ENCODE assay signal across 28 mouse cellular contexts in the genomic region with DNA sequence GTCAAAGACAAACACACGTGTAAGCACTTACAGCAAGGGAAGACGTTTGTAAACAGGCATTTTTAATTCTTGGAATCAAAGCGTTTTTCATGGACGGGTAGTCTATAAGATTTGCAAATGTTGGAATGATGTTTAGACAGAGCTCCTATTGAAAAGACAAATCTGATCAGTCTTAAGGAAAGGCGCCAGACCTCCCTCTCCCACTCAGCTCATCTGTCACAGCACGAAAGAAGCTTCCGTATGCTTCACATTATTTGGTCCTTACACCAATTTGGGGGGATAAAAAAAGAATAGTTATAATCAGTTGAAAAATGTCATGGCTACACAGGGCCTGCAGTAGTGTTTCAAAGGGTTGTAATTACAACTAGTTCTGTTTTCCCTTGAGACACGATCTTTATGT. TPM values are rescaled to one million over a fixed set of nuclear protein-coding genes. Genes with fewer than 3 reads are reported as not detected.
DNase-seq lines count a peak whose midpoint lies in the region; ATAC-seq lines count a peak whose summit lies in the region.
"Had no signal": no experiment of that assay in that cellular context is flagged by ENCODE, and none has a peak within 500 bp of the region (broad histone marks: within the 10 kb centered on the region; RNA-seq: fewer than 3 reads in every experiment).

No protein-coding gene starts in this region.

- 87% methylated on average over 8 of the region's 8 CpGs for WGBS in forebrain, embryonic 12.5 days

- peak; percentile 18 for DNase-seq in layer of hippocampus, adult 11-12 months (ENCODE audit: low spot score)
- DNase-seq in layer of hippocampus, postnatal 25 days (ENCODE audit: extremely low spot score in 1 of 2, low spot score in 1 of 2), result no peak
- peak; percentile 24 for DNase-seq in layer of hippocampus, adult 9-10 months (ENCODE audit: low spot score)
- no peak for DNase-seq in layer of hippocampus, postnatal 36 days
- DNase-seq in layer of hippocampus, adult 9-11 months, result peak; percentile 28
- DNase-seq: adrenal gland, adult 8-10 months; adrenal gland, postnatal 14 days; adrenal gland, postnatal 36 days; cerebellum, adult 11 months; cerebellum, adult 18-20 months; cerebellum, adult 8-10 months; cerebellum, adult 9-11 months; cerebellum, postnatal 14 days; cerebellum, postnatal 36 days; embryo, embryonic 11 days; forebrain, postnatal 0 days had no signal

- H3K4me1 ChIP-seq in forebrain, embryonic 12.5 days, result no peaks in the 10 kb centered on the region
- H3K4me1 ChIP-seq: embryonic facial prominence, embryonic 13.5 days; embryonic facial prominence, embryonic 15.5 days; forebrain, embryonic 10.5 days; forebrain, embryonic 13.5 days; forebrain, embryonic 15.5 days had no signal

- H3K36me3 ChIP-seq in forebrain, embryonic 12.5 days (replicated peaks), result peaks cover 74% of the 10 kb centered on the region

- no peak overlapping the region for H3K27ac ChIP-seq in forebrain, embryonic 12.5 days
- H3K27ac ChIP-seq: embryonic facial prominence, embryonic 13.5 days; embryonic facial prominence, embryonic 15.5 days; forebrain, embryonic 10.5 days; forebrain, embryonic 13.5 days; forebrain, embryonic 15.5 days had no signal

- no peak overlapping the region for H3K4me2 ChIP-seq in forebrain, embryonic 12.5 days
- H3K4me2 ChIP-seq: embryonic facial prominence, embryonic 13.5 days; embryonic facial prominence, embryonic 15.5 days; forebrain, embryonic 13.5 days; forebrain, embryonic 15.5 days had no signal

- H3K9me3 ChIP-seq in forebrain, embryonic 12.5 days, result no peaks in the 10 kb centered on the region
- H3K9me3 ChIP-seq: embryonic facial prominence, embryonic 13.5 days; embryonic facial prominence, embryonic 15.5 days; forebrain, embryonic 10.5 days; forebrain, embryonic 13.5 days; forebrain, embryonic 15.5 days had no signal

- H3K4me3 ChIP-seq in forebrain, embryonic 12.5 days (replicated peaks), result no peak overlapping the region
- H3K4me3 ChIP-seq: embryonic facial prominence, embryonic 13.5 days; embryonic facial prominence, embryonic 15.5 days; erythroblast, embryonic 14.5 days; forebrain, embryonic 10.5 days; forebrain, embryonic 13.5 days; forebrain, embryonic 15.5 days had no signal

- ATAC-seq in forebrain, embryonic 12.5 days (ENCODE audit: low FRiP score), result no peak
- no peak for ATAC-seq in activated CD4-positive, CD25-positive, alpha-beta regulatory T cell, adult 4 months
- ATAC-seq: forebrain, embryonic 13.5 days; forebrain, embryonic 15.5 days; forebrain, postnatal 0 days had no signal

- no peak overlapping the region for H3K9ac ChIP-seq in forebrain, embryonic 12.5 days
- H3K9ac ChIP-seq: embryonic facial prominence, embryonic 13.5 days; embryonic facial prominence, embryonic 15.5 days; forebrain, embryonic 13.5 days; forebrain, embryonic 15.5 days; forebrain, postnatal 0 days had no signal

- no peaks in the 10 kb centered on the region for H3K27me3 ChIP-seq in forebrain, embryonic 12.5 days
- H3K27me3 ChIP-seq: embryonic facial prominence, embryonic 13.5 days; embryonic facial prominence, embryonic 15.5 days; forebrain, embryonic 13.5 days; forebrain, embryonic 15.5 days had no signal

RNA-seq across cellular contexts. Expression of a gene that starts 31.9 kb away (rescaled TPM):
- total RNA-seq in layer of hippocampus, postnatal 25 days (2021), result 1 to 10 TPM; 3.7 TPM
- 1 to 10 TPM; 3.2 to 3.9 TPM for total RNA-seq in layer of hippocampus, postnatal 36 days (2021)
- polyA plus RNA-seq in forebrain, embryonic 12.5 days (2016; fragmentation: Nextera tagmentation; extraction: Ambion mirVana), result 0.40 and 0.57 TPM in 2 replicates
- under 1 TPM in 1 of 2 experiments, not detected in 1; 0.29 TPM for polyA plus RNA-seq in activated CD4-positive, CD25-positive, alpha-beta regulatory T cell, adult 4 months (2017; shearing (Covaris generic))
- total RNA-seq: adrenal gland, adult 18-20 months; common myeloid progenitor, adult 5-6 weeks; ES-E14; MEL had no signal
- polyA plus RNA-seq: embryonic facial prominence, embryonic 13.5 days; erythroblast, embryonic 14.5 days had no signal

RNA-seq across cellular contexts. Expression of a gene that starts 33.2 kb away (rescaled TPM):
- 10 to 100 TPM; 23.4 to 28.5 TPM for total RNA-seq in layer of hippocampus, postnatal 25 days (2021)
- total RNA-seq in layer of hippocampus, postnatal 36 days (2021), result 10 to 100 TPM; 27.2 to 28.0 TPM
- polyA plus RNA-seq in forebrain, embryonic 12.5 days (2016; fragmentation: Nextera tagmentation; extraction: Ambion mirVana), result 11.8 and 13.7 TPM in 2 replicates
- 1 to 10 TPM; 7.6 to 9.0 TPM for polyA plus RNA-seq in activated CD4-positive, CD25-positive, alpha-beta regulatory T cell, adult 4 months (2017; shearing (Covaris generic))

Comparison
In these comparisons a context has a peak if more than half of its experiments do, and no peak if none do; other contexts are left out.
1. DNase-seq: peak in layer of hippocampus, adult 11-12 months (single experiment), layer of hippocampus, adult 9-10 months (single experiment) and layer of hippocampus, adult 9-11 months (single experiment); none in layer of hippocampus, postnatal 25 days (0 of 2) and layer of hippocampus, postnatal 36 days (0 of 2).